In the genomic region with DNA sequence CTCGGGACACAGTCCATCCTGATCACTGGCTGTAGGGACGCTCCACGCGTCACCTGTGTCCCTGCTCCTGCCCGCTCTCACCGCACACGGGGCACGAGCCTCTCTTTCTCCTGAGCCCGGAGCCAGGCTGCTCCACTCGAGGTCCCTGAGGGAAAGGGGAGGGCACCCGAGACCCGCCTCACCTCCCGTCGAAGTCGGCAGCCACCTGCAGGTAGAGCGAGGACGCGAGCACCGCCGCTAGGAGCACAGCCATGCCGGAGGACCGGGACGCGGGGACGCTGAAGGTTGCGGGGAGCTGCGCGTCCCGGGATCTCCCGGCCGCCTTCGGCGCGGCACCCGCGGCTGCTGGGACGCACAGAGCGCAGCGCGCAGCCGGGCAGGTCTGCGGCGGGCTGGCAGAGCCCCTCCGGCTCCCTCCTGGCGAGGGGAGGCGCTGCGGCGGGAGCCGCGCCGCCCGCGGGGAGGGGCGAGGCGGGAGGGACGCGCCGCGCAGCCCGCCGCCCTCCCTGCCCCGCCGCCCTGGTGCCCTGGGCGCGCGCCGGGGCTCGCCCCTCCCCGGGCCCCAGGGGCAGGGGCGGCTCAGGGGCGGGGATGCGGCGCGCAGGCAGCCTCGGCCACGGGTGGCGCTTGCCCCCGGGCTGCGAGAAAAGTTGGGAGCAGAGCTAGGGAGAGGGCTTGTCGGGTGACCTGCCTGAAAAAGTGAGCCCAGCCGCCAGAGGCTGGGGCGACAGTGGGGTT, we compare ENCODE assay signal across 7 mouse cellular contexts. TPM values are rescaled to one million over a fixed set of nuclear protein-coding genes. Genes with fewer than 3 reads are reported as not detected.
DNase-seq lines count a peak whose midpoint lies in the region; ATAC-seq and TF ChIP-seq lines count a peak whose summit lies in the region.

A gene (minus strand): TSS at position 501 of the 738 bp plus-strand sequence.

- DNase-seq in ES-CJ7 (ENCODE audit: low read depth, low spot score) (peak; percentile 54), R1 (ENCODE audit: low read depth, low spot score) (peak; percentile 70)
- peak; percentile 76 for DNase-seq in forebrain, embryonic 11.5 days (ENCODE audit: low spot score)
- peak in 1 of 2 experiments; percentile 21 for DNase-seq in left cerebral cortex, postnatal 14 days (ENCODE audit: low spot score in 2 of 2)

- ATAC-seq in forebrain, embryonic 11.5 days (replicated peaks; ENCODE audit: low FRiP score), result peak; percentile 89
- ATAC-seq in hindbrain, embryonic 15.5 days (ENCODE audit: low FRiP score, low read depth), result peak; percentile 82

- intact Hi-C loops in left cerebral cortex, postnatal 14 days (cut with DNase I), result loop anchor here (5.0 to 10.0 kb wide), 2 partner anchors 53 to 195 kb away; no protein-coding TSS in a partner anchor

- no peaks in the 10 kb centered on the region for H3K36me3 ChIP-seq in forebrain, embryonic 11.5 days (ENCODE audit: control insufficient read depth, insufficient read depth, low read length)
- H3K36me3 ChIP-seq in hindbrain, embryonic 15.5 days, result no peaks in the 10 kb centered on the region
- no peaks in the 10 kb centered on the region for H3K36me3 ChIP-seq in megakaryocyte, embryonic 14.5 days (replicated peaks; ENCODE audit: low read length)
- H3K36me3 ChIP-seq in small intestine, adult 2 months (ENCODE audit: control insufficient read depth, insufficient read depth, low read length), result no peaks in the 10 kb centered on the region

- H3K27me3 ChIP-seq in forebrain, embryonic 11.5 days (ENCODE audit: control insufficient read depth, insufficient read depth, low read length), result peaks cover 7% of the 10 kb centered on the region
- peaks cover 8% of the 10 kb centered on the region; the same call in 1 of the 2 replicates for H3K27me3 ChIP-seq in hindbrain, embryonic 15.5 days
- H3K27me3 ChIP-seq in megakaryocyte, embryonic 14.5 days (replicated peaks), result peaks cover 68% of the 10 kb centered on the region
- peaks cover 17% of the 10 kb centered on the region; the same call in 1 of the 2 replicates for H3K27me3 ChIP-seq in small intestine, adult 2 months (ENCODE audit: control insufficient read depth, insufficient read depth, low read length)

- TF ChIP-seq CTCF in small intestine, adult 2 months (IDR thresholded peaks at IDR 0.05; ENCODE audit: extremely low read depth, insufficient read length, insufficient replicate concordance, low read depth, low read length), result no peak

- no peaks in the 10 kb centered on the region for H3K9me3 ChIP-seq in forebrain, embryonic 11.5 days (ENCODE audit: control insufficient read depth, low read length)
- H3K9me3 ChIP-seq in hindbrain, embryonic 15.5 days, result no peaks in the 10 kb centered on the region
- H3K9me3 ChIP-seq in megakaryocyte, embryonic 14.5 days, result no peaks in the 10 kb centered on the region

- no peak for TF ChIP-seq POLR2A in small intestine, adult 2 months (IDR thresholded peaks at IDR 0.05; ENCODE audit: low read depth, low read length)

- WGBS in forebrain, embryonic 11.5 days, result 0% methylated on average over 50 of the region's 82 CpGs
- under 1% methylated on average over 76 of the region's 82 CpGs for WGBS in hindbrain, embryonic 15.5 days
- under 1% methylated on average over 78 of the region's 82 CpGs for WGBS in small intestine, adult 2 months

- no peak within 1 kb of the TSS for H3K27ac ChIP-seq in forebrain, embryonic 11.5 days (ENCODE audit: low read depth, low read length)
- H3K27ac ChIP-seq in hindbrain, embryonic 15.5 days (replicated peaks), result no peak within 1 kb of the TSS
- no peak within 1 kb of the TSS for H3K27ac ChIP-seq in small intestine, adult 2 months (ENCODE audit: insufficient read depth, low read depth, low read length)

- H3K4me2 ChIP-seq in forebrain, embryonic 11.5 days (ENCODE audit: low read depth, low read length, severe bottlenecking), result peak within 1 kb of the TSS; percentile 94
- H3K4me2 ChIP-seq in hindbrain, embryonic 15.5 days, result peak within 1 kb of the TSS; percentile 91

- H3K9ac ChIP-seq in forebrain, embryonic 11.5 days (ENCODE audit: low read length), result peak within 1 kb of the TSS; percentile 57
- peak within 1 kb of the TSS; percentile 59 for H3K9ac ChIP-seq in hindbrain, embryonic 15.5 days

- H3K4me3 ChIP-seq in forebrain, embryonic 11.5 days (ENCODE audit: low read depth, low read length), result peak within 1 kb of the TSS; percentile 62
- peak within 1 kb of the TSS; percentile 80 for H3K4me3 ChIP-seq in hindbrain, embryonic 15.5 days
- peak within 1 kb of the TSS; percentile 90 for H3K4me3 ChIP-seq in megakaryocyte, embryonic 14.5 days (replicated peaks)
- H3K4me3 ChIP-seq in small intestine, adult 2 months (ENCODE audit: low read depth, low read length), result peak within 1 kb of the TSS; percentile 58

- H3K4me1 ChIP-seq in forebrain, embryonic 11.5 days (replicated peaks; ENCODE audit: control insufficient read depth, insufficient read depth, low read length), result no peaks in the 10 kb centered on the region
- H3K4me1 ChIP-seq in hindbrain, embryonic 15.5 days (replicated peaks), result peaks cover 21% of the 10 kb centered on the region
- H3K4me1 ChIP-seq in megakaryocyte, embryonic 14.5 days, result peaks cover 19% of the 10 kb centered on the region
- H3K4me1 ChIP-seq in small intestine, adult 2 months (ENCODE audit: control insufficient read depth, insufficient read depth, insufficient read length, low read length), result peaks cover 6% of the 10 kb centered on the region

RNA-seq across cellular contexts. Expression of the gene that starts here (rescaled TPM):
- polyA plus RNA-seq in forebrain, embryonic 11.5 days (2014; fragmentation: Nextera tagmentation; extraction: Ambion mirVana), result 6.8 TPM in 2 replicates
- 24.4 and 28.4 TPM in 2 replicates for polyA plus RNA-seq in hindbrain, embryonic 15.5 days (2015; fragmentation: Nextera tagmentation; extraction: Ambion mirVana)
- 10 to 100 TPM; 65.7 to 90.7 TPM for total RNA-seq in left cerebral cortex, postnatal 14 days (2021)
- polyA plus RNA-seq in megakaryocyte, embryonic 14.5 days (2012; ENCODE audit: insufficient read depth, low replicate concordance), result not detected in 2 replicates
- 12.0 and 25.6 TPM in 2 replicates for polyA plus RNA-seq in small intestine, adult 2 months (2012; rRNA removed)
